8 mouse cellular contexts compared by ENCODE assay signal in the genomic region with DNA sequence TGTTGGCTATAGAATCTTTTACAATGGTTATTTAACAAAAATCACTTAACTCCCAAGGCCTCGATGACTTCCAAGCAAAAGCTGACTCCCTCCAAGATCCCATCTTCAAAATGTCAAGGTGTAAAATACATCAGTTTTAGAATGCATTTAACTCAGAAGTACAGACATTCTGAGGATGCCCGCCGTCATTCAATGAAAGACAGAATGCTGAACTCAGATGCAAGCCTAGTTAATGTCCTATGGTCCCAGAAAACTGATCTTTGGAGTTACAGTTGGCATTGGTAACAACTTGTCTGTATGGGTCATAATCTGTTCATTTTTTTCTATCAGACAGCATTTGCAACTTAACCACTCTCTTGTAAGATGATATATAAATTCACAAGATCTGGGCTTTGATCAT. TPM values are rescaled to one million over a fixed set of nuclear protein-coding genes. Genes with fewer than 3 reads are reported as not detected.
DNase-seq lines count a peak whose midpoint lies in the region; ATAC-seq and TF ChIP-seq lines count a peak whose summit lies in the region.

No protein-coding gene starts in this region.

- H3K4me2 ChIP-seq in forebrain, embryonic 12.5 days: peak overlapping the region; percentile 61
- H3K4me2 ChIP-seq in limb, embryonic 12.5 days: peak overlapping the region; percentile 59

- no peak for DNase-seq in cerebellum, postnatal 10 days
- no peak for DNase-seq in spleen, postnatal 14 days (ENCODE audit: low spot score in 2 of 2)
- DNase-seq in frontal cortex, adult 2 months (ENCODE audit: extremely low spot score in 1 of 2, low spot score in 1 of 2): no peak

- no peaks in the 10 kb centered on the region for H3K27me3 ChIP-seq in megakaryocyte, embryonic 14.5 days (replicated peaks)
- H3K27me3 ChIP-seq in forebrain, embryonic 12.5 days: no peaks in the 10 kb centered on the region
- no peaks in the 10 kb centered on the region for H3K27me3 ChIP-seq in limb, embryonic 12.5 days

- WGBS in forebrain, embryonic 12.5 days: 87% methylated on average over 3 of the region's 3 CpGs
- 79% methylated on average over 3 of the region's 3 CpGs for WGBS in limb, embryonic 12.5 days
- 73% methylated on average over 3 of the region's 3 CpGs for WGBS in olfactory bulb, adult 2 months

- H3K27ac ChIP-seq in forebrain, embryonic 12.5 days: peak overlapping the region; percentile 91
- H3K27ac ChIP-seq in limb, embryonic 12.5 days: peak overlapping the region; percentile 91
- H3K27ac ChIP-seq in olfactory bulb, adult 2 months (ENCODE audit: insufficient read depth, low read depth, low read length): peak overlapping the region; percentile 84

- H3K9ac ChIP-seq in forebrain, embryonic 12.5 days: peak overlapping the region; percentile 56; the same call in 1 of the 2 replicates
- no peak overlapping the region; the same call in 1 of the 2 replicates for H3K9ac ChIP-seq in limb, embryonic 12.5 days (replicated peaks)

- peaks cover 39% of the 10 kb centered on the region for H3K4me1 ChIP-seq in megakaryocyte, embryonic 14.5 days
- H3K4me1 ChIP-seq in forebrain, embryonic 12.5 days: peaks cover 18% of the 10 kb centered on the region
- peaks cover 21% of the 10 kb centered on the region for H3K4me1 ChIP-seq in limb, embryonic 12.5 days (replicated peaks)
- H3K4me1 ChIP-seq in olfactory bulb, adult 2 months (ENCODE audit: control insufficient read depth, insufficient read depth, low read length): peaks cover 8% of the 10 kb centered on the region

- H3K9me3 ChIP-seq in megakaryocyte, embryonic 14.5 days: no peaks in the 10 kb centered on the region
- H3K9me3 ChIP-seq in forebrain, embryonic 12.5 days: no peaks in the 10 kb centered on the region
- no peaks in the 10 kb centered on the region for H3K9me3 ChIP-seq in limb, embryonic 12.5 days

- no peak for TF ChIP-seq POLR2A in olfactory bulb, adult 2 months (IDR thresholded peaks at IDR 0.05; ENCODE audit: insufficient read depth, low read depth, low read length)

- H3K36me3 ChIP-seq in megakaryocyte, embryonic 14.5 days (replicated peaks; ENCODE audit: low read length): peaks cover 40% of the 10 kb centered on the region
- peaks cover 2% of the 10 kb centered on the region; the same call in 1 of the 2 replicates for H3K36me3 ChIP-seq in forebrain, embryonic 12.5 days (replicated peaks)
- peaks cover 31% of the 10 kb centered on the region for H3K36me3 ChIP-seq in limb, embryonic 12.5 days

- peak overlapping the region; percentile 95 for H3K4me3 ChIP-seq in megakaryocyte, embryonic 14.5 days (replicated peaks)
- peak overlapping the region; percentile 79 for H3K4me3 ChIP-seq in forebrain, embryonic 12.5 days (replicated peaks)
- H3K4me3 ChIP-seq in limb, embryonic 12.5 days (replicated peaks): peak overlapping the region; percentile 77
- H3K4me3 ChIP-seq in olfactory bulb, adult 2 months (ENCODE audit: insufficient read depth, low read depth, low read length): peak overlapping the region; percentile 87; the same call in 1 of the 2 replicates

- no peak for ATAC-seq in megakaryocyte, adult 5-6 weeks (ENCODE audit: poor library complexity, severe bottlenecking)
- ATAC-seq in forebrain, embryonic 12.5 days (ENCODE audit: low FRiP score): no peak
- ATAC-seq in limb, embryonic 12.5 days (ENCODE audit: insufficient number of reproducible peaks, insufficient read depth, low FRiP score, low TSS enrichment, low read depth): no peak

- no peak for TF ChIP-seq CTCF in olfactory bulb, adult 2 months (IDR thresholded peaks at IDR 0.05; ENCODE audit: insufficient read depth, low read depth, low read length)

RNA-seq across cellular contexts. Expression of gene Haus3, which starts 0.6 kb away (rescaled TPM):
- 1.6 TPM in 1 of 2 replicates, not detected in the other for polyA plus RNA-seq in megakaryocyte, embryonic 14.5 days (2012; ENCODE audit: insufficient read depth, low replicate concordance)
- 33.6 and 41.4 TPM in 2 replicates for total RNA-seq in megakaryocyte, adult 5-6 weeks (2015)
- 44.8 and 53.7 TPM in 2 replicates for total RNA-seq in megakaryocyte, adult 5-6 weeks (2017)
- polyA plus RNA-seq in forebrain, embryonic 12.5 days (2016; fragmentation: Nextera tagmentation; extraction: Ambion mirVana): 43.1 and 45.3 TPM in 2 replicates
- polyA plus RNA-seq in limb, embryonic 12.5 days (2016; fragmentation: Nextera tagmentation; extraction: Ambion mirVana): 52.2 and 52.5 TPM in 2 replicates
- not detected in 2 replicates for polyA plus RNA-seq in olfactory bulb, adult 2 months (2012; ENCODE audit: insufficient read depth, insufficient read length, low replicate concordance, missing spikeins)
- 6.5 and 6.7 TPM in 2 replicates for polyA plus RNA-seq in frontal cortex, adult 2 months (2012; rRNA removed)

RNA-seq across cellular contexts. Expression of gene Poln, which starts 0.7 kb away (rescaled TPM):
- 0.21 TPM in 1 of 2 replicates, not detected in the other for polyA plus RNA-seq in megakaryocyte, embryonic 14.5 days (2012; ENCODE audit: insufficient read depth, low replicate concordance)
- total RNA-seq in megakaryocyte, adult 5-6 weeks (2015): 1.7 and 3.9 TPM in 2 replicates
- 1.2 and 2.7 TPM in 2 replicates for total RNA-seq in megakaryocyte, adult 5-6 weeks (2017)
- polyA plus RNA-seq in forebrain, embryonic 12.5 days (2016; fragmentation: Nextera tagmentation; extraction: Ambion mirVana): 0.62 and 0.80 TPM in 2 replicates
- 1.3 and 1.4 TPM in 2 replicates for polyA plus RNA-seq in limb, embryonic 12.5 days (2016; fragmentation: Nextera tagmentation; extraction: Ambion mirVana)
- polyA plus RNA-seq in olfactory bulb, adult 2 months (2012; ENCODE audit: insufficient read depth, insufficient read length, low replicate concordance, missing spikeins): not detected in 2 replicates
- 1.2 TPM in 2 replicates for polyA plus RNA-seq in frontal cortex, adult 2 months (2012; rRNA removed)

RNA-seq across cellular contexts. Expression of gene Mxd4, which starts 17.6 kb away (rescaled TPM):
- 12.3 and 31.0 TPM in 2 replicates for polyA plus RNA-seq in megakaryocyte, embryonic 14.5 days (2012; ENCODE audit: insufficient read depth, low replicate concordance)
- 16.2 and 17.6 TPM in 2 replicates for total RNA-seq in megakaryocyte, adult 5-6 weeks (2015)
- 19.8 and 21.6 TPM in 2 replicates for total RNA-seq in megakaryocyte, adult 5-6 weeks (2017)
- 25.0 and 25.8 TPM in 2 replicates for polyA plus RNA-seq in forebrain, embryonic 12.5 days (2016; fragmentation: Nextera tagmentation; extraction: Ambion mirVana)
- 29.3 and 35.9 TPM in 2 replicates for polyA plus RNA-seq in limb, embryonic 12.5 days (2016; fragmentation: Nextera tagmentation; extraction: Ambion mirVana)
- polyA plus RNA-seq in olfactory bulb, adult 2 months (2012; ENCODE audit: insufficient read depth, insufficient read length, low replicate concordance, missing spikeins): 230 TPM in 1 of 2 replicates, not detected in the other
- polyA plus RNA-seq in frontal cortex, adult 2 months (2012; rRNA removed): 101 and 105 TPM in 2 replicates
